Mouse (Mus musculus): ENCODE measurements around the gene Syf2. TPM values are rescaled to one million over a fixed set of nuclear protein-coding genes. Genes with fewer than 3 reads are reported as not detected.

The Syf2 gene
- polyA plus RNA-seq, 1 experiment from 2014 or later, result 53.0 TPM

- Histone ChIP-seq H3K9ac (peak overlapping the region; percentile 99), H3K27ac (replicated peaks) (peak overlapping the region; percentile 97), H3K4me3 (peak overlapping the region; percentile 100), H3K9me3 (no peaks in the 10 kb centered on the region), H3K36me3 (peaks cover 45% of the 10 kb centered on the region), H3K4me2 (peak overlapping the region; percentile 90), H3K27me3 (replicated peaks) (no peaks in the 10 kb centered on the region), H3K4me1 (peaks cover 29% of the 10 kb centered on the region)
- under 1% methylated on average over 75 of the region's 75 CpGs for WGBS
- peak; percentile 39 for ATAC-seq (ENCODE audit: extremely low read depth, insufficient number of reproducible peaks, low FRiP score, low TSS enrichment)
Observed at GRCm38 (mm10) chr4:134924019-134924741, 6.5 kb upstream of the Syf2 start.

- peaks cover 37% of the 10 kb centered on the region for H3K4me1 ChIP-seq
- WGBS, result 58% methylated on average over 8 of the region's 8 CpGs
- peak overlapping the region; percentile 100 for H3K4me3 ChIP-seq
- no peak for ATAC-seq (ENCODE audit: extremely low read depth, insufficient number of reproducible peaks, low FRiP score, low TSS enrichment)
- H3K36me3 ChIP-seq, result peaks cover 45% of the 10 kb centered on the region
- no peaks in the 10 kb centered on the region for H3K27me3 ChIP-seq (replicated peaks)
- H3K9ac ChIP-seq, result peak overlapping the region; percentile 99
- peak overlapping the region; percentile 90 for H3K4me2 ChIP-seq
- H3K9me3 ChIP-seq, result no peaks in the 10 kb centered on the region
- 0 out of 2 replicates have a peak overlapping the region, but pooled peaks have one; percentile 29 for H3K27ac ChIP-seq (replicated peaks)
Observed at GRCm38 (mm10) chr4:134925206-134925605, 5.5 kb upstream of the Syf2 start.

GRCm38 (mm10) chr4:134927815-134928463 is 2.8 kb upstream of the Syf2 start:
- 68% methylated on average over 5 of the region's 5 CpGs for WGBS
- H3K4me3 ChIP-seq, result peak overlapping the region; percentile 24
- H3K4me1 ChIP-seq, result peaks cover 43% of the 10 kb centered on the region
- H3K36me3 ChIP-seq, result peaks cover 55% of the 10 kb centered on the region
- H3K4me2 ChIP-seq, result peak overlapping the region; percentile 30
- ATAC-seq (ENCODE audit: extremely low read depth, insufficient number of reproducible peaks, low FRiP score, low TSS enrichment), result no peak
- H3K27ac ChIP-seq (replicated peaks), result 0 out of 2 replicates have a peak overlapping the region, but pooled peaks have one; percentile 5
- H3K9me3 ChIP-seq, result no peaks in the 10 kb centered on the region
- no peaks in the 10 kb centered on the region for H3K27me3 ChIP-seq (replicated peaks)
- no peak overlapping the region for H3K9ac ChIP-seq

- Histone ChIP-seq H3K4me1 (peaks cover 43% of the 10 kb centered on the region), H3K4me3 (peak overlapping the region; percentile 24), H3K36me3 (peaks cover 60% of the 10 kb centered on the region), H3K9ac (no peak overlapping the region), H3K9me3 (no peaks in the 10 kb centered on the region), H3K27ac (replicated peaks) (0 out of 2 replicates have a peak overlapping the region, but pooled peaks have one; percentile 5), H3K4me2 (peak overlapping the region; percentile 30; the same call in 1 of the 2 replicates), H3K27me3 (replicated peaks) (no peaks in the 10 kb centered on the region)
- WGBS, result 70% methylated on average over 1 of the region's 1 CpGs
- ATAC-seq (ENCODE audit: extremely low read depth, insufficient number of reproducible peaks, low FRiP score, low TSS enrichment), result no peak
Observed at GRCm38 (mm10) chr4:134928464-134928836, 2.2 kb upstream of the Syf2 start.

- no peaks in the 10 kb centered on the region for H3K27me3 ChIP-seq (replicated peaks)
- no peak overlapping the region for H3K9ac ChIP-seq
- WGBS, result 69% methylated on average over 4 of the region's 4 CpGs
- no peak for ATAC-seq (ENCODE audit: extremely low read depth, insufficient number of reproducible peaks, low FRiP score, low TSS enrichment)
- H3K36me3 ChIP-seq, result peaks cover 66% of the 10 kb centered on the region
- H3K9me3 ChIP-seq, result no peaks in the 10 kb centered on the region
- H3K4me3 ChIP-seq, result peak overlapping the region; percentile 90
- peak overlapping the region; percentile 80; the same call in 1 of the 2 replicates for H3K27ac ChIP-seq (replicated peaks)
- peaks cover 43% of the 10 kb centered on the region for H3K4me1 ChIP-seq
- peak overlapping the region; percentile 87 for H3K4me2 ChIP-seq
Observed at GRCm38 (mm10) chr4:134929536-134929935, 1.2 kb upstream of the Syf2 start.

- Histone ChIP-seq H3K27me3 (replicated peaks) (no peaks in the 10 kb centered on the region), H3K9ac (peak overlapping the region; percentile 70), H3K9me3 (no peaks in the 10 kb centered on the region), H3K4me1 (peaks cover 39% of the 10 kb centered on the region), H3K4me3 (peak overlapping the region; percentile 90), H3K36me3 (peaks cover 67% of the 10 kb centered on the region), H3K27ac (replicated peaks) (peak overlapping the region; percentile 80), H3K4me2 (peak overlapping the region; percentile 87)
- ATAC-seq (ENCODE audit: extremely low read depth, insufficient number of reproducible peaks, low FRiP score, low TSS enrichment), result no peak
- WGBS, result 19% methylated on average over 9 of the region's 9 CpGs
Observed at GRCm38 (mm10) chr4:134930190-134930589, 508 bp upstream of the Syf2 start.

- Histone ChIP-seq H3K9ac (peak overlapping the region; percentile 66; the same call in 1 of the 2 replicates), H3K4me1 (peaks cover 24% of the 10 kb centered on the region), H3K36me3 (peaks cover 51% of the 10 kb centered on the region), H3K4me2 (peak overlapping the region; percentile 54), H3K9me3 (no peaks in the 10 kb centered on the region), H3K27me3 (replicated peaks) (peaks cover 20% of the 10 kb centered on the region), H3K27ac (replicated peaks) (peak overlapping the region; percentile 94), H3K4me3 (peak overlapping the region; percentile 18; the same call in 1 of the 2 replicates)
- no peak for ATAC-seq (ENCODE audit: extremely low read depth, insufficient number of reproducible peaks, low FRiP score, low TSS enrichment)
- 31% methylated on average over 17 of the region's 17 CpGs for WGBS
Observed at GRCm38 (mm10) chr4:134937240-134938176, 6.8 kb downstream of the Syf2 start.

GRCm38 (mm10) chr4:134939900-134940299 is 9.2 kb downstream of the Syf2 start:
- Histone ChIP-seq H3K9me3 (no peaks in the 10 kb centered on the region), H3K4me2 (peak overlapping the region; percentile 8), H3K4me3 (no peak overlapping the region), H3K36me3 (peaks cover 27% of the 10 kb centered on the region), H3K9ac (peak overlapping the region; percentile 47; the same call in 1 of the 2 replicates), H3K27me3 (replicated peaks) (peaks cover 44% of the 10 kb centered on the region), H3K4me1 (peaks cover 24% of the 10 kb centered on the region), H3K27ac (replicated peaks) (no peak overlapping the region)
- WGBS, result 72% methylated on average over 9 of the region's 9 CpGs
- no peak for ATAC-seq (ENCODE audit: extremely low read depth, insufficient number of reproducible peaks, low FRiP score, low TSS enrichment)

- peaks cover 51% of the 10 kb centered on the region for H3K27me3 ChIP-seq (replicated peaks)
- no peak for ATAC-seq (ENCODE audit: extremely low read depth, insufficient number of reproducible peaks, low FRiP score, low TSS enrichment)
- 37% methylated on average over 27 of the region's 27 CpGs for WGBS
Observed at GRCm38 (mm10) chr4:134943758-134944538, 13.2 kb downstream of the Syf2 start.

GRCm38 (mm10) chr4:134946024-134946744 is 15.5 kb downstream of the Syf2 start:
- Histone ChIP-seq H3K9ac (peak overlapping the region; percentile 70), H3K9me3 (no peaks in the 10 kb centered on the region), H3K4me2 (peak overlapping the region; percentile 69), H3K4me3 (peak overlapping the region; percentile 40), H3K4me1 (peaks cover 19% of the 10 kb centered on the region), H3K27ac (replicated peaks) (no peak overlapping the region), H3K36me3 (no peaks in the 10 kb centered on the region), H3K27me3 (replicated peaks) (peaks cover 42% of the 10 kb centered on the region)
- WGBS, result 8% methylated on average over 17 of the region's 17 CpGs
- no peak for ATAC-seq (ENCODE audit: extremely low read depth, insufficient number of reproducible peaks, low FRiP score, low TSS enrichment)

More at GRCm38 (mm10) chr4:134943758-134944538, 13.2 kb downstream of the Syf2 start:
- peaks cover 10% of the 10 kb centered on the region for H3K4me1 ChIP-seq
- H3K4me2 ChIP-seq, result no peak overlapping the region
- H3K36me3 ChIP-seq, result no peaks in the 10 kb centered on the region
- H3K9ac ChIP-seq, result peak overlapping the region; percentile 30; the same call in 1 of the 2 replicates
- H3K9me3 ChIP-seq, result no peaks in the 10 kb centered on the region
- no peak overlapping the region for H3K4me3 ChIP-seq
- no peak overlapping the region for H3K27ac ChIP-seq (replicated peaks)
